Mouse (Mus musculus) layer of hippocampus, adult 18-20 months (tissue): ENCODE results near the gene Gdpd1. TPM values are rescaled to one million over a fixed set of nuclear protein-coding genes. Genes with fewer than 3 reads are reported as not detected.
A peak's percentile ranks its signal among the peaks of the same experiment; 100 is the strongest.
"Not testable (repeated sequence)": the region's sequence is repeated elsewhere in the genome, so short reads cannot be mapped to it uniquely, and the experiment has no call there.

Experiments
- DNase-seq, 2 experiments: peaks; one replicate each; pipeline ENCODE4 v3.0.0; 2022; ENCODE audit warnings: low spot score in 2 of 2
- total RNA-seq, 2 experiments: library from RNA; stranded (reverse); gene quantifications; 2 replicates each; pipeline ENCODE4 v1.2.3; 2021

Gene Gdpd1
- total RNA-seq, 2 experiments from 2014 or later: 44.0 to 47.0 TPM

DNA sequence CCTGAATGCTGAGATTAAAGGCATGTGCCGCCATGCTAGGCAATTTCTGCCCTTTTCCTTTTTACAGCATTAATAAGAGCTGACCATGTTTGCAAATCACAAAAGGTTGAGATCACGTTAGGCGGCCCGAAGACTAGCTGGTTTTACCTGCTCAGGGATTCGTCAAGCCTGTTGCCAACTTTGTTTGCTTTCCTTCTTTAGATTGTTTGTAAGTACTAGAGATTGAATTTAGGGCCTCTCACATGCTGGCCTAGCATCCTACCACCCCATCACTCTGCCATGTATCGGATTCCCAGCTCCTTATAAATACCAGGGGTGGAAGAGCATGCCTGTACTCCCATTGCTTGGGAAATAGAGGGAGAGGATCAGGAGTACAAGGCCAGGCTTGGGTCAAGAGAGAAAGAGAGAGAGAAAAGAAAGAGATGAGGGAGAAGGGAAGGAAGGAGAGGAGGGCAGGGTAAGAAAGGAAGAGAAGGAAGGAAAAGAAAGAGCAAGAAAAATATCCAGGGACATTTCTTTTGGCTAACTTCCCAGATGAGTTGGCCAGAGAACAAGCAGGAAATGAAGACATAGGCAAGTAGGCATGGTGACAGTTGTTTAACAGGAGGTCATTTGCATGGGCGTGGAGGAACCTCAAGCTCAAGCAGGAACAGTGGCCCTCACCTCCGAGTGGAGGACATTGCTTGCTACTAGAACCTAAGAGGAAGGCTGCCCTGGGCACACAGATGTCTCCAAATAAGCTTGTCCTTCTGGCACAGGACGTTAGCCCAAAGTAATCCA is 47.6 kb downstream of the Gdpd1 start:
- no peak for DNase-seq

DNA sequence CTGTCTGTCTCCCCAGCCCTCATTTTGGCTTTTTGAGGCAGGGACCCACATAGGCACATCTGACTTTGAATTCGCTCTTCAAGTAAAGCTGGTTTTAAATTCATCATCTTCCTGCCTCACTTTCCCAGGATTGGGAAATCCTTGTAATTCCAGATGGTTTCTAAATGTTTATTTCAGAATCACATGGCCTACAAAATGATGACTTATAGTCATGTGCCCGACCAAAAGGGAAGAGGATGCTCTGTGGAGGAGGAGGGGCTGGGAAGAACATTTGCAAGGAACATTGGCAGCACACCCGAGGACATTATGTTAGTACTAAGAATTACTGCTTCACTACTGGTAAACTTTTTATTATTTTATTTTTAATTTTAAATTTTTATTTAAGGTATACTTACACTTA is 48.5 kb downstream of the Gdpd1 start:
- peak in 1 of 2 experiments; percentile 68 for DNase-seq

DNA sequence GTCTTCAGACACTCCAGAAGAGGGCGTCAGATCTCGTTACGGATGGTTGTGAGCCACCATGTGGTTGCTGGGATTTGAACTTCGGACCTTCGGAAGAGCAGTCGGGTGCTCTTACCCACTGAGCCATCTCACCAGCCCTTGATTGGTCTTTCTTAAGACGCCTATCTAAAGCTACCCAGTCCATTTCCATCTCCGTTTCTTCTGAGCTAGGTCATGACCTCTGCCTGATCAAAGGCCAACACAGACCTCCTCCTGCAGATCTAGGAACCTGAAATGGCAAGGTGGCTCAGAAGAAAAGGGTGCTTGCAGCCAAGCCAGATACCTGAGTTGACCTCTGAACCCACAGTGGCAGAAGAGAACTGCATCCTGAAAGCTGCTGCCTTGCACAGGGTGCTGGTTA is 50.6 kb downstream of the Gdpd1 start:
- DNase-seq: not testable (repeated sequence)

DNA sequence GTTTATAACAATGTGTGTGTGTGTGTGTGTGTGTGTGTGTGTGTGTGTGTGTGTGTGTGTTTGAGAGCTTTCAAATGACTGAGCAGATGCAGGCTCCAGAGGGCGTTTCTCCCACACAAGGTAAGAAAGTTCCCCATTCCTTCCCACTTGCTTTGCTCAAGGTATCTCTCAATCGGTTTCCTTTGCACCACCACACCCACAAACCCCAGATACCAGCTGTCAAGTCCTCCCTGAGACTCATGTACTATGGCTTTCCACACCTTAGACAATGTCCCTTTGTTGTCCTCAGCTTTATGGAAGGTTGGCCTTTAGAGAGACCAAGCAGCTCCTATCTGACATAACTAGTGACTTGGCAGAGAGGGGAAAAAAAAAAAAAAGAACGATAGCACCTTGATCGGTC is 51.1 kb downstream of the Gdpd1 start:
- no peak for DNase-seq

DNA sequence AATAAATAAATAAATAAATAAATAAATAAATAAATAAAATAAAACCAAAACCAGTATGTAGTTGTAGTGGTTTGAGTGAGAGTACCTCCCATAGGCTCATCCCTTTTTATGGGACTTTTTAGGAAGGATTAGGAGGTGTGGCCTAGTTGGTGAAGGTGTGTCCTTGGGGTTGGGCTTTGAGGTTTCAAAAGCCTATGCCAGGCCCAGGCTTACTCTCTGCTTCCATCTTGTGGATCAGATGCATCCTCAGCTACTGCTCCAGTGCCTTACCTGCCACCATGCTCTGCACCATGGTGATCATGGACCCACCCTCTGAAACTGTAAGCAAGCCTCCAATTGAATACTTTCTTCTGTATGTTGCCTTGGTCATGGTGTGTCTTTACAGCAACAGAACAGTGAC is 52.3 kb downstream of the Gdpd1 start:
- no peak for DNase-seq

DNA sequence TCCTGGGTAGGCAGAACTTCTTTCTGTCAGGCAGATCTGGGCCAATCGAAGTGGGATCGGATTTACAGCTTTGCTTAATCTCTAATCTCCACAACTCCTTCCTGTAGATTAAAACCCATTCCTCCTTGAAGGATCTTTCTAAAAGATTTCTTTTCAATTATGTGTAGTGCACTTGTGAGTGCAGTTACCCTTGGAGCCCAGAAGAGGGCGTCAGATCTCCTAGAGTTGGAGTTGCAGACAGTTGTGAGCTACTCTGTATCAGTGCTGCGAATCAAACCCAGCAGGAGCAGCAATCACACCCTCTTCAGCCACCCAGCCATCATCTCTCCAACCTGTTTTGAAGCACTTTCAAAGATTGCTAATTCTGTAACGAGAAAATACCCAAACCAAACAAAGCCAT is 53.4 kb downstream of the Gdpd1 start:
- no peak for DNase-seq

DNA sequence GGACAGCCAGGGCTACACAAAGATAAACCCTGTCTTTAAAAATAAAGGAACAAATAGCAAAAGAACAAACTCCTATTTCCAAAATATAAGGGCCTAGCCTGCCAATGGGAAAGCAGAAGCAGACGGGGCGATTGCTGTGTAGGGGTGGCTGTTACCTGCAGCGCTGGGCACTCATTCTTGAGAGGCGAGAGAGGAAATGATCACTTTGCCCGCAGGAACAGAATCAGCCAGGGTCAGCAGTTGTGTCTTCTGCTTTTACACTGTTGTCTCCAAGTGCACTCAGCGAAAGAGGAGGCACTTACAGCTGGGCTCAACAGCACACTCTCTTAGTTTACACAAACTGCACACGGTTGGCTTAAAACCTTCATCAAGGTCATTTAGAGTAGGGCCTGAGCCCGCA is 54.4 kb downstream of the Gdpd1 start:
- no peak for DNase-seq

DNA sequence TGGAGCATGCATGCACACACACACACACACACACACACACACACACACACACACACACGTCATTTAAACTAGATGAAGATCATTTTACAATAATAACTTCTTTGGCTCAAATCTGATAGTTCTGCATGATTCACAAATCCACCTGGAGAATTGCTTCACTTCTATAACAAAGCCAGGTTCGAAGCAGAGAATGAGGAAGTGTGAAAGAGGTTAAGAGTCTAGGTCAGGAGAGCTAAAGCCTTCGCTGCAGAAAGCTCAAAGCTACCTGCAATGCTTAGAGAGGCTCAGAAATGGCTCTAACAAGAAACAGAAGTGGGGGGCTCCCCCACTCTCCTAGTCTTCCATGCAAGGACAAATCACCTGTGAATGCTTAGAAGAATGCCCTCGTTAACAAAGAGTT is 55.8 kb downstream of the Gdpd1 start:
- no peak for DNase-seq

DNA sequence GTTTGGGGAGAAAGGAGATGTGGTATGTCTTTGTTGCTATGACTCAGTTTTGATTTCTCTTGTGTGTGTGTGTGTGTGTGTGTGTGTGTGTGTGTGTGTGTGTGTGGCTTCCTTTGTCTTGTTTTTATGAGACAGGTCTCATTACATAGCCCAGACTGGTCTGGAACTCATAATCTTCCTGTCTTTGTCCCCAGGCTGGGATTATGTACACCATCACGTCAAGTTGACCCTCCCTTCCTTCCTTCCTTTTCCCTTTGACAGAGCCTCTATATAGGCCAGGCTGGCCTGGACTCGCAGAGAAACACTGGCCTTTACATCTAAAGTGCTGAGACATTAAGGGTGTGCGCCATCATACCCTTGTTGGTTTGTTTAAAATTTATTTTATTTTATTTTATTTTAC is 58.2 kb downstream of the Gdpd1 start:
- no peak for DNase-seq

DNA sequence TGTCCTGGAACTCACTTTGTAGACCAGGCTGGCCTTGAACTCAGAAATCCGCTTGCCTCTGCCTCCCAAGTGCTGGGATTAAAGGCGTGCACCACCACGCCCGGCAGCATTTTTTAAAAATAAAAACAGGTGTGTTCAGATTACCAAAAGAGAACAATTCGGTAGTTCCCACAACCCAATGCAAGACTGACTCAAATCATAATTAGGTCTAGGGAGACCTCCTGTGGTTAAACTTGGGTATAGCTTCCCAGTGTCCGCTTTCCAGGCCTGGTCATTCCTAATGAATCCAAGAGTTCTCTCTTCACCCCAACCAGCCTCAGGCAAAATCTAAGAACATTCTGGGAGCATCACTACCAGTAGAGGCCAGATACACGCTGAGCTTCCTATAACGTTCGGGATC is 63.4 kb downstream of the Gdpd1 start:
- DNase-seq: peak in 1 of 2 experiments; percentile 87

DNA sequence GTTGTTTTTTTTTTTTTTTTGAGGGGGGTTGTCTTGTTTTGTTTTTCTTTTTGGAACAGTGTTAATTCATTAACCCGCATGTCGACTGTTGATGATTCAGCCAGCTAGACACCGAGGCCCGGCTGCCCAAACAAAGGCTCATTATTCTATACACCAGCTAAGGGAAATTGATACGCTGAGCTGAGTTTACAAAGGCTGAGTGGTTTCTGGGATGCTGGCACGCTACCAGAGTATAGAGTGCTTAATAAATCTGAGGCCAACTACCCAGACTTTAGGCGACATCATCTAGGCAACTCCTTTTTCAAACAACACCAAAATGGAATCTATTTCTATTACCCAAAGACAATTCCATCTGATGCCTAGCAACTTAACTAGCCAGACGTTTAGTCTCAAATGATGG is 66.5 kb downstream of the Gdpd1 start:
- no peak for DNase-seq

DNA sequence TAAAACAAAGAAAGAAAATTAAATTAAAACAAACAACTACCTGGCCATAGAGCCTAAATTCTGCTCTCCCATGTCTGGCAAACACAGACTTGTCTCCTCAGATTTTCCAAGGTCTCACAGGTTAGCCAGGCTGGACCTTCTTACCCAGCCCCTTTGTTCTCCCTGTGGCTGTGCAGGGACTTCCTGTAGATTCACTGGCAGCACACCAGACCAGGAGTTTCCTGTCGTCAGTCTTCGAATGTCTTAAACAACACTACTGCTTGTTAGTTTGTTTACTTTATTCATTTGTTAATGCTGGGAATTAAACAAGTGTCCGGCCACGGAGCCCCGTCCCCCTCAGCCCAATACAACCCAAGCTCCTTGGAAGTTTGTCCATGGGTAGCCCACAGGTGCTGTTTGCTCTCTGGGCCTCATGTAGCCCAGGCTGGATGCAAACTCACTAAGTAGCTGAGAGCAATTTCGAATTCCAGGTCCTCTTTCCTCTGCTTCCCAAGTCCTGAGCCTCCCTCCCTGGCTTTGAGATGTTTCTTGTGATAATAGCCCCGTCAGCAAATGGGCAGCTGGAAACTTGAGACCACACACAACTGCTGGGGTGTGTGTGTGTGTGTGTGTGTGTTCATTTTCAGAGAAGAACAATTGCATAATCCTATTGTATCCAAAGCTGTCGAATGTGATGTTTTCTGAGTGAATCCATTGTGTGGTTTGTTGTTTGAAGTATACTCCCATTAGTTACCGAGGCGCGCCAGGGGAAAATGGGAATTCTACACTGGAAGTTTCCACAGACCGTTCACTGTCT is 68.7 kb downstream of the Gdpd1 start:
- DNase-seq: no peak

DNA sequence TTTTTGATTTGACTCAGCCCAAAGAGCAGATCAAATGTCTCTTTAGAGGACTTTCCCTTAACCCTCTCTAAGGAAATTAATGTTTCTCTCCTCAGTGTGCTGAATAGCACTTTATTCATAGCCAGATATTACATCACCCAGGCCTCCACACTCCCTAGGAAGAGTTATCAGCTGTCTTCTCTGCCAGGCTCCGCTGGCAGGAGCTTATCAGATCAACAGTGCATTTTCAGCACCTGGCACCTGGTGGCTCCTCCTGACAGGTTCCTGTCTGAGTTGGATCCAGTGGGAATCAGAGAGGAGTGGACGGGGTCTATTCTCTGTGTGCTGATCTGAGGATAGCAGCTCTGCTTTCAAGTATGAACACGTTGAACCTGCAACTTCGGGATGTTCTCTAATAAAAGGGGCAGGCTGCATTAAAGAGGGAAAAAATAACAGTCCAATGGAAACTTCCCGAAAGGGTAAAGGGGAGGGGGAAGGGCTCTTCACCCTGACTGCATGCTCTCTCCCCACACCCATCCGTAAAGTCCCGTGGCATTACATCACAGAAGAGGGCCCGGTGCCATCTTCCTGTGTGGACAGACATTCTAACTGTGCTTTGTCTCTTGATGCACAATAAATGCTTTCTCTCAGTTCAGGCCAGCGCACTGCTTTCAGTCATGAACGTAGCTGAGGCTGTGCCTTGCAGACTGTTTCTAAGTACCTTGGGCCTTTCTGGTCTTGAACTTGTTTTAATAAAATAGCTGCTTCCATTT is 71.6 kb downstream of the Gdpd1 start:
- DNase-seq: peak in 1 of 2 experiments; percentile 68

DNA sequence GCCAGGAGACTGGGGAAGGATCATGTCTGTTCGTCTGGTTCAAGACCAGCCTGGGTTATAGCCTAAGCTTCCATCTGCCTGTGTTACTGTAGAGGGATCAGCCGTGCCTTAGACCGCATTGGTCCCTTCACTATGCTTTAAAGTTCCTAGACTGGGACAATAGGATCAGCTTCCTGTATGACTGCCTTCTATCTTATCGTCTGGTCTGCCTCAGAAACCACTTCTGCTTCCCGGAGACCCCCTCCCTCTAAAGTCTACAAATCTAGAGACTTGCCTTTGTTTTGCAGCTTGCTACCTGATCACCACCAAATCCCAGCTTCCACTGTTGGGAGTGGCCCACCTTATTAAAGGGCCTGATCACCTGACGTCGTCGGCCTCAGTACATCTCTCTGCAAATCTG is 72.6 kb downstream of the Gdpd1 start:
- no peak for DNase-seq

DNA sequence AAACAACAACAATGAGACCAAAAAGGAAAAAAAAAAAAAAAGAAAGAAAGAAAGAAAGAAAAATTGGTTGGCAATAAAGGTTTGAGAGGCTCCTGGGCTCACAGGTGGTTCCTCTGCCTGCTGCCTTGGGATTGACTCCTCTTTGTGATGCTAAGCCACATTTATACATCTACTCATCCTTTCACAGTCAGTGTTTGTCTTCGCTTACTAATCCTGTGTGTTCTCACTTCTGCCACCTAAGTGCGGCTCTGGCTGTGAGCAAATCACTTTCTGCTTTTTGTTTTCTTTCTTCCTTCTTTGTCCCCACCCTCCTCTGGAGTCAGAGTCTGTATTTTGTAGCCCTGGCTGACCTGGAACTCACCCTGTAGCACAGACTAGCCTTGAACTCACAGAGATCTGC is 77.6 kb downstream of the Gdpd1 start:
- no peak for DNase-seq

DNA sequence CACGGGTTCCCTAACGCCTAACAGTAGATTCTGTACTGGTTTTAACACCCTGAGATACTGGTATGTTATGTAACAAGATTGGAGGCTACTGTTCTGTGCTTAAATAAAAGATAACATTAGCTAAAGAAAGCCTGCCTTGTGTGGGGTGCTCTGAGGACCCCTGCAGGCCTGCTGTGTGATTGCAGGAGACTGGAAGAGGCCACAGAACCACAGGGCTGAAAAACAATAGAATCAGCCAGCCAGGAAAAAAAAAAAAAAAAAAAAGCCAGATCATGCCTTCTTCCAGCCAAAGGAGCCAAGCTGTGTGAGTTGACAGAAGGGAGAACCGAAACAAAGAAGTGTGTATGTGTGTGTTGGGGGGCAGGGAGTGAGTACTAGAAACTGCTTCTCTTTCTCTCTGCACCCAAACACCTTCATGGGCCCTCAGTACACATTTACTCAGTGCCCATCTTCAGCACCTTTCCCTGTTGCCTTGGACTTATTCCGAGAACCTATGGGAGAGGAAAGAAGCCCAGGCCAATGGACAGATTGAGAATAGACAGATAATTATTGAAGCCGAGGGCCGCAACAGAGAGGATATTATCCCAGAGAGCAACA is 78.1 kb downstream of the Gdpd1 start:
- peak; percentile 61 to 85 for DNase-seq

DNA sequence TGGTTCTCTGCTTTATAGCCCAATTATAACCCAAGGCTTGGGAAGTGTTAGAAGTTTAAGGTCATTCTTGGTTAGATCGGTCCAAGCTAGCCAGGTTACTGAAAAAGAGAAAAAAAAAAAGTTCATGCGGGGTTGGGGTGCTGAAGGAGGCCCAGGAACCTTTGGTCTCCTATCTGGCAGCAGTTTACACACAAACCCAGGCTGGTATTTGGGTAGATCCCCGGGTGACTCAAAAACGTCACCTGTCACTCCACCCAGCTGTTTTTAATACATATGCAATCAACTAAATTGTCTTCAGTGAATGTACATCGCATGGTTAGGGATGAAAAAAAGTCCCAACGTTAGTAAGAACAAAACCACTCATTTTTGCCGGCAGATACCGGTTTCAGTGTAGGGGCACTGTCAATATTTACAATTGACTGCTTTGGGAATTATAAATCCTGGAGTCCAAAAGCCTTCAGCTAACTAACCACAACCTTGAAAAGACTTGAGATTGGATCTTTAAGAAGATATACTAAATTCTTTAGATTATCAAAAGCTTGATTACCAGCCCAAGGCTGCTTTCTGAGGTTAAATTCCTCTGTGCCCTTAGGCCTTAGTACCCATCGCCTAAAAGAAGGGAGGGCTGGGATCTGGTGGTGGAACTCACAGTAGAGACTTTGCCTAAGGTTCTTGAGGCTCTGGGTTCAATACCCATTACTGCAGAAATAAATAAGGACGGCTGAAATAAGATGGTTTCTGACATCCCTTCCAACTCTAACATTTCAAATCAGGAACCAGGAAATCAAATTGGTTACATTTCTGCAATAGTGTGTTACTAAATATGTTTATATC is 78.9 kb downstream of the Gdpd1 start:
- no peak for DNase-seq

DNA sequence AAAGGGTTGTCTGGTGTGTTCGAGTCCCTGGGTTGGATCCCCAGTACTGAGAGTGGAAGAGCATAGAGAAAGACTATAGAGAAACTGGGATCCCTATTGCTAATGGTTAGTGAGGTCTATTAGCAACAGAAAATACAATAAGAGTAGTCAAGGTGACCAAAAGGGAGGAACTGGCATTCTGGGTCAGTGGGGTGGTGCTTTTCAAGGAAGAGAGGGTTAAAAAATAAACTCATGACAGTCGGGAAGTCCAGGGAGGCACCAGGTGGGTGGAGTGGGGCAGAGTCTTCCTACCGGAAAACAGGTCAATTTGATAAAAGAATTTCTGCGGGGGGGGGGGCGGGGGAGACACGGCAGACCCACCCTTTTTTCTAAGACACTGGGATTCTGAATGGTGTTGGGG is 79.5 kb downstream of the Gdpd1 start:
- no peak for DNase-seq

DNA sequence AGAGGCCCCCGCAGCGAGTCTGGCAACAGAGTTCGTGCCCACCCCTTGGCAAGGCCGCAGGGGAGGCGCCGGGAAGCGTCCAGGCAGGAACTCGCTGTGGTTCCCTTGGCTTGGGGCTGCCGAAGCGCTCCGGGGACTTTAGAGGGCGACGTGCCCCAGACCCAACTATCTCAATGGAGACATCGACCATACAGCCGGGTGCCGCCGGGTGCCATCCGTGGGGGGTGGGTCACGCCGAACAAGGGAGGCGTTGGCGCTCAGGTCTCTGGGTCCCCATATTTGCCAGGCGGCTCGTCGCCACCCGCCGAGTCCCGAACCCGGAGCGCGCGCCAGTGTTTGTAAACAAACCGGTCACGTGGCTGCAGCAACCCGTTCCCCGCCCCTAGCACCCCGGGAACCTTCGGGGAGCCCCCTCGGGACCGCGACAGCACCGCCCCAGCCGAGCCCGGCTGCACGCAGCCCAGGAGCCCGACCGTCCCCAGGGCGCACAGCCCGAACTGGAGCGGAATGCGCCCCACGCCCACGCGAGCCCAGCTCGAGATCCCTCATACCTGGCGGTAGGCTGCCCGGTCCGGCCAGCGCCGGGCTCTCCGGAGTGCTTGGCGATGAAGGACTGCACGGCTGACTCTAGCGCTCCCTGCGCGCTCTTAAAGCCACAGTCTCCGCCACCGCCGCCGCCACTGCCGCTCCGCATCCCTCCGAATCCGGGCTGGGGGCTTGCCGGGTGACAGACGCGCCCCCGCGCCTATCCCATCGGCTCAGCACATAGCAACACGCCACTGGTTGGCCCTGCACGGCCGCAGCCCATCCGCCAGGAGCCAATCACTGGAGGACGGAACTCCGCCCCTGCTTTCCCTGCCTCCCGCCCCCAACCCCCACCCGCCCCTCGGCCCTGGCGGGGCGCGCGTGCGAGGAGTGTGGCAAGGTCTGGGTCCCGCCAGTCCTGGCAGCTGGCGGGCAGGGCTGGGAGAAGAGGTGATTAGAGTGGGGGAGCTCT is 80.5 kb downstream of the Gdpd1 start, which contains the start of gene Ypel2:
TSS of gene Ypel2 (minus strand) at position 667 of the 997 bp plus-strand sequence.
- DNase-seq: peak; percentile 97 to 99
